Mouse (Mus musculus): ENCODE data around the gene Zbtb8os.
A peak's percentile ranks its signal among the peaks of the same experiment; 100 is the strongest.
"Not testable (repeated sequence)": the region's sequence is repeated elsewhere in the genome, so short reads cannot be mapped to it uniquely, and the experiment has no call there.

The Zbtb8os gene

GRCm38 (mm10) chr4:129332846-129333245 lies 2.6 kb upstream of the Zbtb8os start:
- DNase-seq (ENCODE audit: low spot score), result no peak

- peak; percentile 74 for DNase-seq (ENCODE audit: low spot score)
Observed at GRCm38 (mm10) chr4:129334677-129335215, 749 bp upstream of the Zbtb8os start.

GRCm38 (mm10) chr4:129336291-129336690 lies 796 bp downstream of the Zbtb8os start:
- peak; percentile 68 for DNase-seq (ENCODE audit: low spot score)

- no peak for DNase-seq (ENCODE audit: low spot score)
Observed at GRCm38 (mm10) chr4:129339743-129340142, 4.2 kb downstream of the Zbtb8os start.

GRCm38 (mm10) chr4:129341888-129342287 lies 6.4 kb downstream of the Zbtb8os start:
- DNase-seq (ENCODE audit: low spot score), result no peak

- DNase-seq (ENCODE audit: low spot score), result no peak
Observed at GRCm38 (mm10) chr4:129342705-129343104, 7.2 kb downstream of the Zbtb8os start.

- DNase-seq (ENCODE audit: low spot score), result peak; percentile 78
Observed at GRCm38 (mm10) chr4:129346481-129347154, 11.1 kb downstream of the Zbtb8os start.

- peak; percentile 85 for DNase-seq (ENCODE audit: low spot score)
Observed at GRCm38 (mm10) chr4:129350644-129351043, 15.1 kb downstream of the Zbtb8os start.

GRCm38 (mm10) chr4:129351111-129351510 lies 15.6 kb downstream of the Zbtb8os start:
- DNase-seq (ENCODE audit: low spot score), result no peak

- no peak for DNase-seq (ENCODE audit: low spot score)
Observed at GRCm38 (mm10) chr4:129353176-129353575, 17.7 kb downstream of the Zbtb8os start.

- DNase-seq (ENCODE audit: low spot score), result no peak
Observed at GRCm38 (mm10) chr4:129354236-129354635, 18.7 kb downstream of the Zbtb8os start.

- no peak for DNase-seq (ENCODE audit: low spot score)
Observed at GRCm38 (mm10) chr4:129357613-129358163, 22.2 kb downstream of the Zbtb8os start.

GRCm38 (mm10) chr4:129362238-129362637 lies 26.7 kb downstream of the Zbtb8os start:
- not testable (repeated sequence) for DNase-seq (ENCODE audit: low spot score)

GRCm38 (mm10) chr4:129362771-129363170 lies 27.3 kb downstream of the Zbtb8os start:
- no peak for DNase-seq (ENCODE audit: low spot score)

- DNase-seq (ENCODE audit: low spot score), result no peak
Observed at GRCm38 (mm10) chr4:129363463-129363862, 28.0 kb downstream of the Zbtb8os start.

- no peak for DNase-seq (ENCODE audit: low spot score)
Observed at GRCm38 (mm10) chr4:129364379-129364778, 28.9 kb downstream of the Zbtb8os start.

- DNase-seq (ENCODE audit: low spot score), result no peak
Observed at GRCm38 (mm10) chr4:129365224-129365623, 29.7 kb downstream of the Zbtb8os start.

GRCm38 (mm10) chr4:129371391-129371790 lies 35.9 kb downstream of the Zbtb8os start:
- no peak for DNase-seq (ENCODE audit: low spot score)

GRCm38 (mm10) chr4:129373202-129373976 lies 37.9 kb downstream of the Zbtb8os start:
- no peak for DNase-seq (ENCODE audit: low spot score)

GRCm38 (mm10) chr4:129374219-129374755 lies 38.8 kb downstream of the Zbtb8os start:
- DNase-seq (ENCODE audit: low spot score), result no peak

- no peak for DNase-seq (ENCODE audit: low spot score)
Observed at GRCm38 (mm10) chr4:129375000-129375399, 39.5 kb downstream of the Zbtb8os start.

- DNase-seq (ENCODE audit: low spot score), result no peak
Observed at GRCm38 (mm10) chr4:129375821-129376220, 40.3 kb downstream of the Zbtb8os start.
